Mouse (Mus musculus): ENCODE data around the gene Hacd4.
"Not testable (repeated sequence)": the region's sequence is repeated elsewhere in the genome, so short reads cannot be mapped to it uniquely, and the experiment has no call there.

The Hacd4 gene

DNA sequence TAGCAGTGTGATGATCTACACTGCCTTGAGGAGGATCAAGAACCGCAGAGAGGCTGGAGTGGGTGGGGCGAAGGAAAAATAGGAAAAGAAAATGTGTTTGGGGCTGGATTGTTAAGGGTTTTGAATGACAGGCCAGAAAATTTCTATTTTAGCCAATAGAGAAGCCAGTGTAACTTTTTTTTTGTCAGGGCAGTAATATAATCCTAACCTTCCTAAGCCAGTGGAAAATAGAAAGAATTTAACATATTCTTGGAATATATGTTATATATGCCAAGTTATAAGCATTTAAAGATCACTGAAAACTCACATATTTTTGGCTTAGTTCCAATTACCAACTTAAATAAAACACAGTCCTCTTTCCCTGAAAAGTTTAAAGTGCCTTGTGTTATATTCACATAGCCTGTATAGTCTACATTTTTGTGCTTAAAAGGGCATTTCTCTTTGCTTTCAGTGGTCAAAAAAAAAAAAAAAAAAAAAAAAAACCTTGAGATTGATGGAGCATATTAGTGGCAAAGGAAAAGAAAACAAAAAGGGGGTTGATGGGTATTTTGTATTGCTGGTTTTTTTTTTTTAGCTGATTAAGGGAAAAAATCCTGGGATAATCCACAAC, 11.0 kb downstream of the Hacd4 start:
- DNase-seq, result no peak

GRCm38 (mm10) chr4:88424563-88424962, 14.2 kb downstream of the Hacd4 start:
- no peak for DNase-seq

DNA sequence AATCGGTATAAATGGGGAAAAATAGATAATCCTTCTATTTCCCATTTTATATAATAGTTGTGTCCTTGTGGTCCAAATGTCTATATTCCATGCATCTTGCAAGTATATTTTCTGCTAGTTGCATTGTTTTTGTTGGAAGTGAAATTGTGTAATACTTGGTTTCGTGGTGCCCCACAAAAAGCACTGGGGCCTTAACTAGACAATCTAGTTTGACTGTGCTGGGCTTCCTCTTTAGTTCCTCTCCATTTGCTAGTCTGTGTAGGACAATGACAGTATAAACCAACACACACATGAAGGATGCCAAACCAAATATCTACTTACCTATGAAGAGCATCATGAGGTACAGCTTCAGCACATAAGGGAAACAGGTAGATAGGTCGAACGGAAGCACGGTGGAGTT, 19.4 kb downstream of the Hacd4 start:
- no peak for DNase-seq

DNA sequence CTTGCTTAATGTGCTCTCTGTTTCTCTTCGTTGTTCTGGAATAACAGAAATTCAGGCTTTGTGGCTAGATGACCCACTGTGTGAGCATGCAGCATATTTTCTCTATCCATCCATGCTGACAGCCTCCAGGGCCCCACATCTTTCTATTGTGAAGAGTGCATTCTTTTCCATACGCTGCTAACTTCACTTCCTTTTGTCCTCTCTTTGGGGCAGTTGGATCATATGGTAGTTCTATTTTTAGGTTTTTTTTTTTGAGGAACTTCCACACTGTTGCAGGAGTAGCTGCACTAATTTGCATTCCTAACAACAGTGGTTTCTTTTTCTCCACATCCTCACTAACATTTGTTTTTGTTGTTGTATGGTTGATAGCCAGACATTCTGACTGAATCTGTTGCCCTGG, 23.7 kb downstream of the Hacd4 start:
- no peak for DNase-seq

DNA sequence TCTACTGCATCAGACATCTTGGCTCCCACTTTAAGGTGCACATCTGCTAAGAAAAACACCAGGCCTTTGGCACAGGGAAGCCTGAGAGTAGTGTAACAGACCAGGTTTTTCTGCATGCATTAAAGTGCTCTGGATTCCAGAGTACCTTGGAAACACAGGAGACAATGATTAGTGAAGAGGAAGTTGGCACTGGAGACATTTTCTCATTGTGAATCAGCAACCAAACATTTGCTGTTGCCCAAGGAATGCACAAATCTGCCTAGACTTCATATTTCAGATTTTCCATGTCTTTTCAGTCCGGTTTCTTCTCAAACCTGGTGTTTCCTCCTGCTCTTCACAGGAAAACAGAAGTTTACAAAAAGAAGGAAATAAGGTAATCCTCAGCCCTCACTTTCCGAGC, 26.4 kb downstream of the Hacd4 start:
- DNase-seq, result no peak

DNA sequence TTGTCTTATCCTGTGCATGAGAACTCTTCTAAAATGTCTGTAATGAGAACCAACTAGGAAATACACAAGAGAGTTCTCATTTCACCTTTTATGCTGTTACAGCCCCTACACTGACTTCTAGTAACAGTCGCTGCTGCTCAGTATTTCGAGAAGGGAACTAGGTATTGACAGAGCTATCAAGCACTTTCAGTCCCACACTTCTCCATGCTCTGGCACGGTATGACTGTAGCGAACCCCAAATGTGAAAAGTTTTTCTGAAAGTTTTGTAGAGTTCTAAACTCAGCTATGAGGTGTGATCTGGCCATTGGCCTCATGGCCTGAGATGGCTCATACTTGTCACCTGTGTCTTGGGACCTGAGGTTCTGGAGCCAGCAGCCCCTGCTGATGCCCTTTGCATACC, 29.4 kb downstream of the Hacd4 start:
- DNase-seq, result no peak

- DNase-seq, result no peak
Measured at GRCm38 (mm10) chr4:88406887-88407696, 31.6 kb downstream of the Hacd4 start.

GRCm38 (mm10) chr4:88402884-88403283, 35.8 kb downstream of the Hacd4 start:
- DNase-seq, result no peak

DNA sequence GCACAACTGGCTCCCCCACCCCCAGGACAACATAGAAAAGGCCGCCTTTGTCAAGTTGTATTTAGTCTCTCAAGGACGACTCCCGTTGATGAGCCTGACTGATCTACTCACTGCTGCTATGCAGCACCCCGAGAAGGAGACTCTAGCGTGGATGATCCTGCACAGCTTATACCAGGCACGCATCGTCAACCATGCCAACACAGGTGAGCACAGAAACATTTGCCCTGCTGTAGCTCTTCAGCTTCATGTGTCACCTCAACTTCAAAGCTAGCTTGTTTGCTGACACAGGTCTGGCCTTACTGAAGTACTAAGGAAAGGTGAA, 37.8 kb downstream of the Hacd4 start:
- DNase-seq, result no peak

DNA sequence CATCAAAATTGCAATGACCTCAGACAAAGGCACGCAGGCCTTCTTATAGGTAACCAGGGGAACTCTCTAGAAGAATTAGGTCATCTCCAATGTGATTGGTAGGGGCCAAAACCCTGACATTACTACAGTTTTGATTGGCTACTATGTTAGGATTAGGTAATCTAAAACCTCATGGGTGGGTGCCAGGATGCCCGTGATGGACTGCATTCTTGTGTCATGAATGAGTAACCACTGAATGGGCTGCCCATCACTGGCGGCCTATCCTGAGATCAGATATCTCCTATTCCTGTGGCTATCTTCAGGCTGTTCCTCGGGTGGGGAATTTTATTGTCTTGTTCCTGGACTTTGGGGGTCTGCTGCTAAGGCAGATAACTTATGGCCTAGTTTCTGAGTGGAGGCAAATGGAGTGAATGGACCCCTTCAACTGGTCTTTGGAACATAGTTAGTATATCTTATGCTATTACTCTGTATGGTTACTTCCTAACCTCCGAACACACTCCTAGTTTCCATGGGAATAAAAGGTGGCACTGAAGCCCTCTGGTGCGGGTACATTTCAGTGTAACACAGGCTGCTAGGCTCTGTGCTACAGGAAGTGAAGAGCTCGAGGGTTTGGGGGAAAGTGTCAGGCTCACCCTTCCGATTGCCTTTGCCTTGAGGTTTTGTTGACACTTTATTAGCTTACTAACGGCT, 38.3 kb downstream of the Hacd4 start:
- DNase-seq, result no peak

- DNase-seq, result no peak
Measured at GRCm38 (mm10) chr4:88396995-88397521, 41.7 kb downstream of the Hacd4 start.

GRCm38 (mm10) chr4:88395717-88396116, 43.0 kb downstream of the Hacd4 start:
- no peak for DNase-seq

- not testable (repeated sequence) for DNase-seq
Measured at GRCm38 (mm10) chr4:88390596-88390995, 48.1 kb downstream of the Hacd4 start.

DNA sequence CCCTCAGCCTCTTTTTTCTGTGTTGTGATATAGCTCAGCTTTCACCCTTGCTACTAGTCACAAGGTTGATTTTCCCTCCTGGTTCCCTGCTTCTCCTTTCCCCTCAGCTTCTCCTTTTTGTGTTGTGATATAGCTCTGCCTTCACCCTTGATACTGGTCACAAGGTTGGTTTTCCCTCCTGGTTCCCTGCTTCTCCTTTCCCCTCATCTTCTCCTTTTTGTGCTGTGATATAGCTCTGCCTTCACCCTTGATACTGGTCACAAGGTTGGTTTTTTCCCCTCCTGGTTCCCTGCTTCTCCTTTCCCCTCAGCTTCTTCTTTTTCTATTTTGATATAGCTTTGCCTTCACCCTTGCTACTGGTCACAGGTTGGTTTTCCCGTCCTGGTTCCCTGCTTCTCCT, 48.7 kb downstream of the Hacd4 start:
- DNase-seq, result no peak

DNA sequence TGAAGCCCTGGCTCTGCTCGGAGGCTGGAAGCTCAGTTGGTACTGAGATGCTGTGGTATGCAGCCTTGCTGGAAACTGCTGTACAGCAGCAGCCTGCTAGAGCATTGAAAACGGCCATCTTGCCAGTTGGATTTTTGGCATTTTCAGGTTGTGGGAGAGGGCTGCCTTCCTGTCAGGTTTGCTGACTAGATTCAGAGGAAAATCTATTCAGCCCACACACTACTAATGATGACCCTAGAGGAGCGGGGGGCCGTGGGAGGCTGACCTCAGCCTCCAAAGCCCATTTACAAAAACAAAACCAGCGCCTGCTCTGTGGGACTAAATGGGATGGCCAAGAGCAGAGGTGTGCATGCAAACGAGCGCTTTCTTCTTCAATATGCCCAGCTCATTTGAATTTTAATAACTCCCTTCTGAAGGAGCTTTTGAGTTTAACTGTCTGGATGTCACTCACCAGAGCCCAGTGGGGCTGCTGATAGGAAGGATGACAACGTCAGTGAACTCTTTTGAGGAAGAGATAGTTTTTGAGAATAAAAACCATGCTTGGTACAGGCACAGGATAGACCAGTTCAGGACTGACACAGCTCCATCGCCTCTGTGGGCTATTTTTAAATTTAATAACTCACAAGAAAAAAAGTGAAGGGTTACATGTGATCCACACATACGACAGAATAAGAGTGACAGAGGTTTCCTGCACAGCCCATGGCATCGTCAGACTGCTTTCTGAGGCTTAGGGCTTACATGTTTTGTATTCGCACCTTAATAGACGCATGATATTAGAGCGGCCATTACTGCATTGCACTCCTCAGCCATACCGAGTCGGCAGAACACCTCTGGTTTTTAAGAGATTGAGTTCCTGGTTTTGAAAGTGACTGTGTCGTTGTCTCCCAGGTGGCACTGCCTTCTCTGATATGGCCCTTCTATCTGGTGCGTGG, 66.2 kb downstream of the Hacd4 start:
- no peak for DNase-seq

DNA sequence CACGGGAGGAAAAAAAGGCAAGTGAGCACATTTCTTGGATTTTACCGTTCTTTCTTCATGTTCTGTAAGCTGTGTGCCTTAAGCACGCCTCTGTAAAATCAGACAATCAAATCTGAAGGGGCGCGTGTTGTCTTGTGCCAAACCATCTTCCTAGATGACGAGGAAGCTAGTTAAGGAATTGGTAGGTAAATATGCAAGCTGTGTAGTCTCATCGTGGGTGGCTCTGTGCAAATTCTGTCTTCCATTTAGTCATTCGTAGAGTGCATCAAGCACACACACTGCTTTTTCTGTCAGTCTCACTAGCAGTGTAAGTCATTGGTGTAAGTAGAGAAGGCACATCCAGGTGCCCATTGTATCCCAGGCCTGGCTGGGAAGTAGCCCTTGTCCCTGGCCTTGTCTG, 67.9 kb downstream of the Hacd4 start:
- DNase-seq, result no peak

DNA sequence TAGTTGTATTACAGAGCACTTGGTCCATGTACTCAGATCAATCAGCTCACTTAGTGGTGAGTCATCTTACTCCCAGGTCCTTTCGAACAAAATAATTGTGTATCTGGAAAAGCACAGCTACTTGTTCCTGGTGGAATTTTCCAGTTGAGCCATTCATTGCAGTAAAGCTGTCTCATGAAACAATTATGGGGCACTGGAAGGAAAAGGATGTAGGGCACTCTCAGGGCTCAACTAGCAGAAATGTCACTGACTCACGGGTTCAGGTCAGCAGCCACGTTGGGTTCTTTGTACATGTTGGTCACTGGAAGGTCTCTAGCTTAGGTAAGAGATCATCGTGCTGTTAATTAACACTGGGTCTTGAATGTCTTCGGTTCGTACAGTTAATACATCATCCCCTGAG, 68.8 kb downstream of the Hacd4 start:
- DNase-seq, result no peak

GRCm38 (mm10) chr4:88357431-88357830, 81.3 kb downstream of the Hacd4 start:
- no peak for DNase-seq

DNA sequence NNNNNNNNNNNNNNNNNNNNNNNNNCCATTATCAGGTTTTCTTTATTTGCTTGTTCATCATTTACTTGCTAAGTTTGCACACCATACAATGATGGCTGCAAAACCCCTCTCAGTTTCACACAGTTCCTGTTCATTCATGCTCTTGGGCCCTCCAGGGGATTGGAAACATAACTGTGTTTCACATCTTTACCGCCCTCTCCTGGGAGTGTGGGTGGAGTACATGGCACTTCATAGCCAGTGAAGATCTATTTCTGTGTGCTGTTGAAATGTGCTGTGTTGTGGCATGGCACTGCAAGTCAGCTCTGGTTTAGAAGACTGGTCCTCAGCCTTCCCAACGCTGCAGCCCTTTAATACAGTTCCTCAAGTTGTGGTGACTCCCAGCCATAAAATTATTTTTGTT, 82.1 kb downstream of the Hacd4 start:
- peak; percentile 16 to 20 for DNase-seq

GRCm38 (mm10) chr4:88350910-88351309, 87.8 kb downstream of the Hacd4 start:
- peak; percentile 31 to 34 for DNase-seq
